26 mouse cellular contexts compared by ENCODE assay signal in the genomic region with DNA sequence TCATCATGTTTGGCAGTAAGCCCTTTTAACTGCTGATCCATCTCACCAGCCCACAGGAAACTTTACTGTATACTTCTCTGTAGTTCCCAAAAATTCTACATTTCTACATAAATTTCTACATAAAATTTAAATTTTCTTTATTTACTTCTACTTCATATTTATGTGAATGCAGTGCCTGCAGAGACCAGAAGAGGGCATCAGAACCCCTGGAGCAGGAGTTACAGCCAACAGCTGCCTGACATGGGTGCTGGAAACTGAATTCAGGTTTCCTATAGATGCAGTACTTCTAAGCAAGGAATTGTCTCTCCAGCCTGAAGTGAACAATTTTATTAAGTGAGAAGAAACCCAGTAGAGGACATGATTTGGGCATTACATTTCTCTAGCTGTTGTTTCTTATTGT. TPM values are rescaled to one million over a fixed set of nuclear protein-coding genes. Genes with fewer than 3 reads are reported as not detected.
DNase-seq lines count a peak whose midpoint lies in the region; ATAC-seq and TF ChIP-seq lines count a peak whose summit lies in the region.
"Had no signal": no experiment of that assay in that cellular context is flagged by ENCODE, and none has a peak within 500 bp of the region (broad histone marks: within the 10 kb centered on the region; RNA-seq: fewer than 3 reads in every experiment).

No protein-coding gene starts in this region.

- no peaks in the 10 kb centered on the region for H3K27me3 ChIP-seq in CH12.LX (replicated peaks)
- H3K27me3 ChIP-seq: hindbrain, embryonic 12.5 days; intestine, embryonic 15.5 days; midbrain, embryonic 15.5 days had no signal

- H3K79me2 ChIP-seq in CH12.LX (replicated peaks; ENCODE audit: control insufficient read depth, extremely low read depth, insufficient read depth, poor library complexity, severe bottlenecking) = no peaks in the 10 kb centered on the region

- peaks cover 38 to 78% of the 10 kb centered on the region in 2 experiments for H3K4me1 ChIP-seq in CH12.LX (ENCODE audit: control insufficient read depth in 1 of 2, insufficient read depth in 2 of 2)
- H3K4me1 ChIP-seq: intestine, embryonic 15.5 days had no signal

- peak; percentile 17 for TF ChIP-seq RAD21 in CH12.LX (IDR thresholded peaks at IDR 0.05; ENCODE audit: low read depth, low read length)

- no peak for TF ChIP-seq EP300 in CH12.LX (IDR thresholded peaks at IDR 0.05; ENCODE audit: low read length)

- DNase-seq in CD4-positive, CD25-positive, alpha-beta regulatory T cell, adult 2 months (ENCODE audit: low read depth, low spot score) = peak; percentile 22
- DNase-seq in layer of hippocampus, adult 2 months (ENCODE audit: low spot score in 2 of 2) = no peak
- DNase-seq in layer of hippocampus, adult 9-11 months = no peak
- DNase-seq in CH12.LX (ENCODE audit: extremely low read depth) (no peak), ZHBTc4 (ENCODE audit: low read depth, low spot score) (peak; percentile 30)
- no peak for DNase-seq in right cerebral cortex, adult 18-20 months
- DNase-seq in Muller cell, postnatal 12 days (ENCODE audit: inconsistent ontology term) = no peak
- DNase-seq: cerebellum, adult 8-10 months; gastrocnemius, postnatal 14 days; heart, postnatal 10 days; kidney, postnatal 14 days; lung, postnatal 10 days; retina, postnatal 1 day; spleen, adult 18-20 months; thymus, postnatal 14 days had no signal

- dilution Hi-C loops in CH12.LX (cut with MboI; ENCODE audit: extremely low pct_ligation_motif_present, extremely low pct_unique_long_range_greater_than_20kb, low sequenced_read_pairs) = no loop called here

- H3K9me3 ChIP-seq in CH12.LX (replicated peaks; ENCODE audit: low read length) = peaks cover 5% of the 10 kb centered on the region
- H3K9me3 ChIP-seq: heart, embryonic 10.5 days; intestine, embryonic 15.5 days; limb, embryonic 15.5 days; midbrain, embryonic 15.5 days had no signal

- H3K4me2 ChIP-seq in CH12.LX (ENCODE audit: insufficient read depth, low read depth, poor library complexity, severe bottlenecking) = no peak overlapping the region
- H3K4me2 ChIP-seq: embryonic facial prominence, embryonic 13.5 days; hindbrain, embryonic 12.5 days; intestine, embryonic 15.5 days; limb, embryonic 15.5 days; midbrain, embryonic 15.5 days had no signal

- H3K4me3 ChIP-seq in layer of hippocampus, adult 2 months = no peak overlapping the region
- no peak overlapping the region for H3K4me3 ChIP-seq in CH12.LX (replicated peaks in 1 of 3; ENCODE audit: low read depth in 2 of 3, low read length in 2 of 3, poor library complexity in 1 of 3)
- H3K4me3 ChIP-seq: embryonic facial prominence, embryonic 13.5 days; heart, embryonic 10.5 days; hindbrain, embryonic 12.5 days; intestine, embryonic 15.5 days; limb, embryonic 15.5 days; midbrain, embryonic 15.5 days had no signal

- ATAC-seq in CD4-positive, CD25-positive, alpha-beta regulatory T cell, adult 4 months = no peak
- ATAC-seq: intestine, embryonic 15.5 days; midbrain, embryonic 15.5 days had no signal

- H3K36me3 ChIP-seq in CH12.LX (replicated peaks in 1 of 2; ENCODE audit: control insufficient read depth in 1 of 2, insufficient read depth in 1 of 2, low read length in 1 of 2) = no peaks in the 10 kb centered on the region
- H3K36me3 ChIP-seq: embryonic facial prominence, embryonic 13.5 days; heart, embryonic 10.5 days; hindbrain, embryonic 12.5 days; intestine, embryonic 15.5 days; limb, embryonic 15.5 days; midbrain, embryonic 15.5 days had no signal

- TF ChIP-seq CTCF in layer of hippocampus, adult 2 months (conservative IDR thresholded peaks at IDR 0.05) = peak; percentile 50
- peak; percentile 17 to 50; a peak in 2 of 4 replicates for TF ChIP-seq CTCF in CH12.LX (conservative IDR thresholded peaks at IDR 0.05 in 1 of 2, IDR thresholded peaks at IDR 0.05 in 1 of 2; ENCODE audit: low read depth in 2 of 2, low read length in 2 of 2)

- no peak for TF ChIP-seq POLR2A in CH12.LX (IDR thresholded peaks at IDR 0.05; ENCODE audit: low read depth, low read length)

- H3K9ac ChIP-seq in CH12.LX (ENCODE audit: insufficient read depth, low read depth) = no peak overlapping the region
- H3K9ac ChIP-seq: embryonic facial prominence, embryonic 13.5 days; hindbrain, embryonic 12.5 days; intestine, embryonic 15.5 days; limb, embryonic 15.5 days; midbrain, embryonic 15.5 days had no signal

- in situ Hi-C loops in CH12.LX (cut with MboI; ENCODE audit: low pct_ligation_motif_present, low pct_unique_long_range_greater_than_20kb, low sequenced_read_pairs) = no loop called here

- no peak overlapping the region for H3K27ac ChIP-seq in layer of hippocampus, adult 2 months
- H3K27ac ChIP-seq in CH12.LX (ENCODE audit: insufficient read depth, low read depth) = no peak overlapping the region
- H3K27ac ChIP-seq: embryonic facial prominence, embryonic 13.5 days; heart, embryonic 10.5 days; hindbrain, embryonic 12.5 days; intestine, embryonic 15.5 days; limb, embryonic 15.5 days; midbrain, embryonic 15.5 days had no signal

TF ChIP-seq in CH12.LX, 34 proteins besides CTCF, POLR2A, EP300 and RAD21:
- TF ChIP-seq KAT2A (IDR thresholded peaks at IDR 0.05; ENCODE audit: insufficient replicate concordance, low read length) (no peak), MAFK (IDR thresholded peaks at IDR 0.05; ENCODE audit: insufficient replicate concordance, low read length) (no peak), TBP (conservative IDR thresholded peaks at IDR 0.05; ENCODE audit: low read depth, low read length) (no peak), ELF1 (IDR thresholded peaks at IDR 0.05; ENCODE audit: low read depth, low read length) (no peak), SMC3 (IDR thresholded peaks at IDR 0.05; ENCODE audit: low read depth, low read length) (peak; percentile 29; the same call in 1 of the 2 replicates), POLR2AphosphoS2 (IDR thresholded peaks at IDR 0.05; ENCODE audit: low read depth, low read length) (no peak), JUND (conservative IDR thresholded peaks at IDR 0.05; ENCODE audit: low read depth, low read length) (no peak), UBTF (IDR thresholded peaks at IDR 0.05; ENCODE audit: low read depth, low read length) (no peak)

RNA-seq across cellular contexts. Expression of a gene that starts 4.8 kb away (rescaled TPM):
- not detected for polyA plus RNA-seq in CD4-positive, CD25-positive, alpha-beta regulatory T cell, adult 4 months (2017; shearing (Covaris generic))
- 100 to 1,000 TPM; 188 to 202 TPM for total RNA-seq in layer of hippocampus, adult 2 months (2021)
- total RNA-seq in CH12.LX (2012; rRNA removed) (94.7 and 96.9 TPM in 2 replicates), CH12.LX (2014; rRNA removed) (74.1 and 74.9 TPM in 2 replicates)
- polyA plus RNA-seq in CH12.LX (2012; ENCODE audit: insufficient read length, low read depth) = 204 and 222 TPM in 2 replicates

RNA-seq across cellular contexts. Expression of a gene that starts 31.7 kb away (rescaled TPM):
- not detected for polyA plus RNA-seq in CD4-positive, CD25-positive, alpha-beta regulatory T cell, adult 4 months (2017; shearing (Covaris generic))
- not detected for total RNA-seq in layer of hippocampus, adult 2 months (2021)
- total RNA-seq in CH12.LX (2012; rRNA removed) = 2.7 and 4.8 TPM in 2 replicates
- 1.5 and 1.9 TPM in 2 replicates for total RNA-seq in CH12.LX (2014; rRNA removed)
- 1.3 and 3.5 TPM in 2 replicates for polyA plus RNA-seq in CH12.LX (2012; ENCODE audit: insufficient read length, low read depth)
- total RNA-seq: adrenal gland, postnatal 4 days; gastrocnemius, postnatal 14 days; heart, postnatal 10 days; layer of hippocampus, postnatal 10 days; left cerebral cortex, postnatal 10 days; megakaryocyte, adult 5-6 weeks had no signal
- polyA plus RNA-seq: embryonic facial prominence, embryonic 13.5 days; heart, embryonic 10.5 days; hindbrain, embryonic 12.5 days; intestine, embryonic 15.5 days; limb, embryonic 15.5 days; midbrain, embryonic 15.5 days had no signal

RNA-seq across cellular contexts. Expression of a gene that starts 49.3 kb away (rescaled TPM):
- polyA plus RNA-seq in CD4-positive, CD25-positive, alpha-beta regulatory T cell, adult 4 months (2017; shearing (Covaris generic)) = 1 to 10 TPM in 1 of 2 experiments, under 1 TPM in 1; 0.89 to 1.2 TPM
- not detected for total RNA-seq in layer of hippocampus, adult 2 months (2021)
- total RNA-seq in CH12.LX (2012; rRNA removed) (1.9 and 2.6 TPM in 2 replicates), CH12.LX (2014; rRNA removed) (1.4 and 2.4 TPM in 2 replicates)
- 0.79 and 0.83 TPM in 2 replicates for polyA plus RNA-seq in CH12.LX (2012; ENCODE audit: insufficient read length, low read depth)
- total RNA-seq: adrenal gland, postnatal 4 days; gastrocnemius, postnatal 14 days; heart, postnatal 10 days; layer of hippocampus, postnatal 10 days; left cerebral cortex, postnatal 10 days; megakaryocyte, adult 5-6 weeks had no signal
- polyA plus RNA-seq: embryonic facial prominence, embryonic 13.5 days; heart, embryonic 10.5 days; hindbrain, embryonic 12.5 days; limb, embryonic 15.5 days; midbrain, embryonic 15.5 days had no signal

Comparison
In these comparisons a context has a peak if more than half of its experiments do, and no peak if none do; other contexts are left out.
1. DNase-seq: peak in CD4-positive, CD25-positive, alpha-beta regulatory T cell, adult 2 months (single experiment) and ZHBTc4 (single experiment); none in layer of hippocampus, adult 2 months (0 of 2), layer of hippocampus, adult 9-11 months (single experiment), CH12.LX (single experiment), right cerebral cortex, adult 18-20 months (single experiment) and Muller cell, postnatal 12 days (single experiment).